9 mouse cellular contexts compared by ENCODE assay signal in genomic region chr11:64396331-64396881, GRCm38 (mm10). TPM values are rescaled to one million over a fixed set of nuclear protein-coding genes. Genes with fewer than 3 reads are reported as not detected.
DNase-seq lines count a peak whose midpoint lies in the region; ATAC-seq and TF ChIP-seq lines count a peak whose summit lies in the region.
"Had no signal": no experiment of that assay in that cellular context is flagged by ENCODE, and none has a peak within 500 bp of the region (broad histone marks: within the 10 kb centered on the region; RNA-seq: fewer than 3 reads in every experiment).

No protein-coding gene starts in this region.

- TF ChIP-seq CTCF in midbrain, postnatal 0 days (IDR thresholded peaks at IDR 0.05): peak; percentile 50

- peak overlapping the region in 1 of 2 experiments; percentile 20; a peak in 2 of 4 replicates for H3K4me3 ChIP-seq in heart, embryonic 14.5 days (ENCODE audit: control insufficient read depth in 1 of 2, insufficient read depth in 1 of 2, low read depth in 1 of 2, low read length in 2 of 2)
- H3K4me3 ChIP-seq in midbrain, postnatal 0 days (ENCODE audit: low read depth, low read length): no peak overlapping the region
- H3K4me3 ChIP-seq: limb, embryonic 12.5 days had no signal

- no peak overlapping the region for H3K27ac ChIP-seq in heart, embryonic 14.5 days (replicated peaks in 1 of 2; ENCODE audit: control insufficient read depth in 1 of 2, insufficient read depth in 1 of 2, low read depth in 2 of 2, low read length in 2 of 2)
- peak overlapping the region; percentile 28; the same call in 1 of the 2 replicates for H3K27ac ChIP-seq in midbrain, postnatal 0 days (ENCODE audit: low read depth, low read length)
- H3K27ac ChIP-seq: limb, embryonic 12.5 days had no signal

- no peaks in the 10 kb centered on the region for H3K9me3 ChIP-seq in heart, embryonic 14.5 days (ENCODE audit: control insufficient read depth, low read length)
- no peaks in the 10 kb centered on the region for H3K9me3 ChIP-seq in midbrain, postnatal 0 days (ENCODE audit: low read length)
- H3K9me3 ChIP-seq: limb, embryonic 12.5 days had no signal

- 9% methylated on average over 7 of the region's 7 CpGs for WGBS in heart, embryonic 14.5 days
- WGBS in midbrain, postnatal 0 days: 4% methylated on average over 7 of the region's 7 CpGs

- peak; percentile 42 to 55 for DNase-seq in kidney, postnatal 4 days
- DNase-seq in kidney, postnatal 14 days: no peak
- peak; percentile 44 for DNase-seq in embryo, embryonic 9.5 days (ENCODE audit: extremely low spot score)
- peak; percentile 45 to 48 for DNase-seq in layer of hippocampus, postnatal 14 days (ENCODE audit: low spot score in 2 of 2)
- DNase-seq in midbrain, postnatal 0 days (ENCODE audit: low spot score): peak; percentile 82
- DNase-seq in thymus, postnatal 4 days: peak; percentile 66
- no peak for DNase-seq in kidney, adult 18-20 months

- peak overlapping the region; percentile 42 for H3K4me2 ChIP-seq in heart, embryonic 14.5 days (ENCODE audit: low read length)
- H3K4me2 ChIP-seq in midbrain, postnatal 0 days (ENCODE audit: low read depth, low read length, poor library complexity, severe bottlenecking): peak overlapping the region; percentile 3; the same call in 1 of the 2 replicates
- H3K4me2 ChIP-seq: limb, embryonic 12.5 days had no signal

- no peak for ATAC-seq in heart, embryonic 14.5 days (ENCODE audit: insufficient number of reproducible peaks, insufficient read depth, low FRiP score, low read depth)
- peak; percentile 80 for ATAC-seq in midbrain, postnatal 0 days (ENCODE audit: low FRiP score)

- no peaks in the 10 kb centered on the region; the same call in 1 of the 2 replicates for H3K27me3 ChIP-seq in heart, embryonic 14.5 days (ENCODE audit: control insufficient read depth, insufficient read depth, low read length)
- H3K27me3 ChIP-seq in midbrain, postnatal 0 days (ENCODE audit: insufficient read depth, low read length): no peaks in the 10 kb centered on the region

- no peaks in the 10 kb centered on the region for H3K36me3 ChIP-seq in heart, embryonic 14.5 days (ENCODE audit: control insufficient read depth, insufficient read depth, low read length)
- no peaks in the 10 kb centered on the region for H3K36me3 ChIP-seq in midbrain, postnatal 0 days (ENCODE audit: insufficient read depth, low read length)
- H3K36me3 ChIP-seq: limb, embryonic 12.5 days had no signal

- peaks cover 0 to 3% of the 10 kb centered on the region in 2 experiments; a peak in 1 of 4 replicates for H3K4me1 ChIP-seq in heart, embryonic 14.5 days (ENCODE audit: control insufficient read depth in 2 of 2, insufficient read depth in 2 of 2, low read length in 2 of 2)
- H3K4me1 ChIP-seq in midbrain, postnatal 0 days (ENCODE audit: insufficient read depth, low read length): peaks cover 10% of the 10 kb centered on the region; the same call in 1 of the 2 replicates

- no peak overlapping the region for H3K9ac ChIP-seq in heart, embryonic 14.5 days (ENCODE audit: low read length)
- no peak overlapping the region for H3K9ac ChIP-seq in midbrain, postnatal 0 days (replicated peaks; ENCODE audit: low read length, poor library complexity, severe bottlenecking)
- H3K9ac ChIP-seq: limb, embryonic 12.5 days had no signal

RNA-seq across cellular contexts. Expression of gene Hs3st3a1, which starts 38.7 kb away (rescaled TPM):
- 0.61 and 0.88 TPM in 2 replicates for polyA plus RNA-seq in heart, embryonic 14.5 days (2014; fragmentation: Nextera tagmentation; extraction: Ambion mirVana)
- under 1 TPM; 0.18 to 0.36 TPM for total RNA-seq in layer of hippocampus, postnatal 14 days (2021)
- total RNA-seq in midbrain, postnatal 0 days (2014; rRNA removed): 5.4 and 6.6 TPM in 2 replicates
- polyA plus RNA-seq in midbrain, postnatal 0 days (2015; fragmentation: Nextera tagmentation; extraction: Ambion mirVana): 0.58 and 0.93 TPM in 2 replicates

RNA-seq across cellular contexts. Expression of gene F930015N05Rik, which starts 40.0 kb away (rescaled TPM):
- polyA plus RNA-seq in heart, embryonic 14.5 days (2014; fragmentation: Nextera tagmentation; extraction: Ambion mirVana): 0.39 and 0.54 TPM in 2 replicates
- total RNA-seq in layer of hippocampus, postnatal 14 days (2021): not detected
- 0.61 and 2.4 TPM in 2 replicates for total RNA-seq in midbrain, postnatal 0 days (2014; rRNA removed)
- 1.6 and 1.7 TPM in 2 replicates for polyA plus RNA-seq in midbrain, postnatal 0 days (2015; fragmentation: Nextera tagmentation; extraction: Ambion mirVana)

Comparison
In these comparisons a context has a peak if more than half of its experiments do, and no peak if none do; other contexts are left out.
1. DNase-seq: peak in kidney, postnatal 4 days (2 of 2), embryo, embryonic 9.5 days (single experiment), layer of hippocampus, postnatal 14 days (2 of 2), midbrain, postnatal 0 days (single experiment) and thymus, postnatal 4 days (single experiment); none in kidney, postnatal 14 days (single experiment) and kidney, adult 18-20 months (single experiment).